Mouse (Mus musculus): ENCODE data around the gene Gpr176.

Gene Gpr176

DNA sequence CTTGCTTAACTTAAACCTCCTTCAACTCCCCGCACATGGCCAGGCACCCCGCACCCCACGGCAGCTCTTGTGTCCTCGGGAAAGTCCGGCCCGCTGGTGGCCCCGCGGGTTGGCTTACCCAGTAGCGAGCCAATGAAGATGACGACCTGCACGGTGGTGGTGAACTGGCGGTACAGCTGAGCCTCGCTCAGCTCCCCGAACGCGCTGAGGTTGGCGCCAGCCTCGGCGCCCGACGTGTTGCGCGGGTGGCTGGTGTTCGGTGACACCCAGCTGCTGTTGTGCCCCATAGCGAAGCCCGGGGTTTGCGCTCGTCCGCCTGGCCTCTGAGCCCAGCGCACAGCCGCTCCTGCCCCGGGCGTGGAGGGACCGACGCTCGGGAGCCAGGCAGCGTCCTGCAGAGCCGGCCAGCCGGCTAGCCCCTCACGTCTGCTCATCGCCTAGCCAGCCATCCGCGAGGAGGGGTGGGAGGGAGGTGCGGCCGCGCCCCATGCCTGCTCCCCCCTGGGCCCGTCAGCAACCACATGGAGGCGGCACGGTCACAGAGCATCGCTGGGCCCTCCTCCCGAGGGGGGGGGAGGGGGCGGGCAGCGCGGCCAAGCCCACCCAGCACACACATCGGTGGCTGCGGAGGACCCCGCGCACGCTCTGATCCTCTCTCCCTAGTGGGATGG, at the start of gene Gpr176:
TSS of gene Gpr176 (minus strand) at position 519 of the 671 bp plus-strand sequence.
- no peak for DNase-seq (ENCODE audit: low read depth in 1 of 2, low spot score in 2 of 2)

- DNase-seq (ENCODE audit: low read depth in 1 of 2, low spot score in 2 of 2) = no peak
Observed at GRCm38 (mm10) chr2:118422385-118422784, 49.2 kb upstream of the Gpr176 start.

DNA sequence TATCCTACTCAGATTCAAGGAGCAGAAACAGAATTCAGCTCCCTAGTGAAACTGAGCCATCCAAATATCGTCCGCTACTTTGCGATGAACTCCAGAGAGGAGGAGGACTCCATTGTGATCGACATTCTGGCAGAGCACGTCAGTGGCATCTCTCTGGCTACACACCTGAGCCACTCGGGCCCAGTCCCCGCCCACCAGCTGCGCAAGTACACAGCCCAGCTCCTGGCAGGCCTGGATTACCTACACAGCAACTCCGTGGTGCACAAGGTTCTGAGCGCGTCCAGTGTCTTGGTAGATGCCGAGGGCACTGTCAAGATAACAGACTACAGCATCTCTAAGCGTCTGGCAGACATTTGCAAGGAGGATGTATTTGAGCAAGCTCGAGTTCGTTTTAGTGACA, 48.7 kb upstream of the Gpr176 start:
- DNase-seq (ENCODE audit: low read depth in 1 of 2, low spot score in 2 of 2) = no peak

DNA sequence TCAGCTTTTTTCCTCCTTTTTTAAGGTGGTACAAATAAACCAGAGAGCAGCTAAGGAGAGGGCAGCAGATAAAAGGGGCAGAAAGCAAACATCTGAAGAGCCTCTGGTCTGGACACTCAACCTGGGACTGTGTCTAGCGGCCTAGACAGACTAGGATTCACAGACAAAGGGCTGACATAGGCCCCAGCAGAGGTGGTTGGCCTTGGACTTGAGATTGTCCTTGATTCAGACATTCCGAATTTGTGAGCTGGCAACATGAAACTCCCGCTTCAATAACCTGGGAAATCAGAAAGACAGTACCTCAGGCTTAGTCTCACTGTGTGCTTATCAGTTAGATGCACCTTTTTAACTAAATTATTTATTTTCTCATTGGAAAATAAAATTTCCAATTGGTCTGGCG, 44.9 kb upstream of the Gpr176 start:
- no peak for DNase-seq (ENCODE audit: low read depth in 1 of 2, low spot score in 2 of 2)

DNA sequence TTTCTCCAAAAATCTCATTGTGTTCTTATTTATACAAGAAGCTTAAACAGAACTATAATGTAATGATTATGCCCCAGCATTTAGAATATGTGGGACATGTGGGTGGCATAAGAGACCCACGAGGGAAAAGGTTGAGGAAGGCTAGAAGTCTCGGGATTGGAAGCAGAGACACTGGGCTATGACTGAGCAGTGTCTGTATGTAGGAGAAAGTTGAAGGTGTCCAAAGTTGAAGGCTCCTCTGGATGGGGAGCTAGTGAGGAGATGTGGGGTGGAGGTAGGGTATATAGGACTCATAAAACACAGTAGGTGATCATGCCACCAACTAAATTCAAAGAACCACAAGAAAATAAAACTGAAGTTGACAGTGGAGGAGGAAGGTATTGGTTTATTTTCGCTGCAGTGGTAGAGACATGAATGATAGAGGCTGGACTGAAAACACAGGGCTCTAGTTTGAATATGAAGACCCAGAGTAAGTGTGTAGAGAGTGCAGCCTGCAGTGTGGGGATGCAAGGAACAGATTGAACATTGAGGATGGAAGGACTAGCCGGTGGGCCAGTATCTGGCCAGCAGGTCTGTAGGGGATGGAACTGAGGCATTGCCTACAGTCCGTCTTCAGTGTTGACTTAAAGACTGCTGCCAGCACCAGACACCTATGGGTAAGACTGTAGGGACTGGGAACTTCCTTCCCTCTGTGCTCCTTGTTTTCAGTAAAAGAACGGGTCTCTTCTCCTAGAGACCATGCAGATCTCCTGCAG, 42.6 kb upstream of the Gpr176 start:
- no peak for DNase-seq (ENCODE audit: low read depth in 1 of 2, low spot score in 2 of 2)

GRCm38 (mm10) chr2:118412821-118413220, 39.6 kb upstream of the Gpr176 start:
- no peak for DNase-seq (ENCODE audit: low read depth in 1 of 2, low spot score in 2 of 2)

GRCm38 (mm10) chr2:118408336-118408895, 35.2 kb upstream of the Gpr176 start:
- DNase-seq (ENCODE audit: low read depth in 1 of 2, low spot score in 2 of 2) = no peak

DNA sequence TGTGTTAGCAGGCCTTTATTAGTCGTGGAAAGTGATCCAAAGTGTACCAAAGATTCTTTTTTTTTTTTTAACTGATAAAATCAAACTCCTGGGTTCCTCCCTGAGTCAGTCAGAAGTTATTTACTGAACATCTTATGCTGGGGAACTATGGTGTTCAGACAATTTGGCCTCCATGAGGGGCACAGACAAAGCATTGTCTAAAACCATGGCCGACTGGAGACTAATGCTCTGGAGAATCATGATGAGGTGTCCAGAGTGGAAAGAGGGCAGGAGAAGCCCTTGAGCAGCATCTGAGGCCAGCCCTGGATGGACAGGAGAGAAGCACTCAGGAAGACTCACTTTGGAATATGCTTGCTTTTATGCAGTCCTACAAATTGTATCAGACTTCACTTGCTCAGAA, 33.6 kb upstream of the Gpr176 start:
- no peak for DNase-seq (ENCODE audit: low read depth in 1 of 2, low spot score in 2 of 2)

GRCm38 (mm10) chr2:118405568-118405967, 32.3 kb upstream of the Gpr176 start:
- DNase-seq (ENCODE audit: low read depth in 1 of 2, low spot score in 2 of 2) = no peak

DNA sequence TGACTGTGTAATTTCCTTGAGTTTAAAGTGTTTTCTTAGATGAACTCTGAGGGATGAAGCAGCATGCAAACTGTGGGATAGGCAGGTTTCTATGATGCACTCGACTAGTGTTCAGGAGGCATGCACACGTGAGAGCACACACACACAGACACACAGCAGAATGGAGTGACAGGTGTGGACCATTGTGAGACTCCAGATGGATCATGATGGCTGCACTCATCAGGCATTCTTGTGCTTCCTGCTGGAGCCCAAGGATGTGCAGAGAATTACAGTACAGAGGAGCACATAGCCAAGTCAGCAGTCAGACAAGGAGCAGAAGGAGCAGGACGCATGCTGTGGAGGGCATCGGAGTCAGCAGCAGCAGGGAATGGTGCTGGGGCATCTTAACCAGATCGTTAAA, 31.1 kb upstream of the Gpr176 start:
- DNase-seq (ENCODE audit: low read depth in 1 of 2, low spot score in 2 of 2) = no peak

DNA sequence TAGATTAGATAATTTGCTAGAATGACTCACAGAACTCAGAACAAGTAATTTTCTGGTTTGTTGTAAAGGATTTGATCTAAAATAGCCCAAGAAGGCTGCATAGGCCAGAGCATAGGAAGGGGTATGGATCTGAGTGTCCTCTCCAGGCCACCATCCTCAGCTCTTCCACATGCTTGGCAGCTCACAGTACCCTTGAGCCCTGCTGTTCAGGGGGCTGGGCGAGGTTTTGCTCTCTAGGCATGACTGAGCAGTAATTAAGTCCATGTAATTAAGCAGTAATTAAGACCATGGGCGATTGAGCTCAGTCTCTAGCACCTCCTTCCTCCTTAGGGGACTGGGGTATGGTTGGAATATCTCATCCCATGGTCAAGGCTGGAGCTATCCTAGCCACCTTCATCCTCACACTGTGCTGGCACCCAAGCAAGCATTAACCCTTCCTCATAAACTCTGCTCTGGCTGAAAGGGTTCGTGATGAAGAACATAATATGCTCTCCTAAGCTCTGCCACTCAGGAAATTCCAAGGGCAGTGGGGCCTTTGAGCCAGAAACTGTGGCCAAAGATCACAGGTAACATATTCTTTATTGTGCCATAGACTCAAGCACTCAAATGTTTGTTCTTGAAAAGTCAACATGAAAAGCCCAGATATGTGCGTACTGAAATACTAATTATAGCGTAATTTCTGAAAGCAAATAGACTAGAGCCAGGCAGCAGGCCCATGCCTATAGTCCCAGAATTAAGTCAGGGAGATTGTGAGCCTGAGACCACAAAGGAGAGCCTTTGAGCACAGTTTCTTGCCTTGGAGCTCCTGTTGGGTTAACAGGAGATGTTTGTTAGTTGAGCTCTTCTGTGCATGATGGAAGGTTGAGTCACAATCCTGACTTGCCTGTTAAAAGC, 28.9 kb upstream of the Gpr176 start:
- no peak for DNase-seq (ENCODE audit: low read depth in 1 of 2, low spot score in 2 of 2)

DNA sequence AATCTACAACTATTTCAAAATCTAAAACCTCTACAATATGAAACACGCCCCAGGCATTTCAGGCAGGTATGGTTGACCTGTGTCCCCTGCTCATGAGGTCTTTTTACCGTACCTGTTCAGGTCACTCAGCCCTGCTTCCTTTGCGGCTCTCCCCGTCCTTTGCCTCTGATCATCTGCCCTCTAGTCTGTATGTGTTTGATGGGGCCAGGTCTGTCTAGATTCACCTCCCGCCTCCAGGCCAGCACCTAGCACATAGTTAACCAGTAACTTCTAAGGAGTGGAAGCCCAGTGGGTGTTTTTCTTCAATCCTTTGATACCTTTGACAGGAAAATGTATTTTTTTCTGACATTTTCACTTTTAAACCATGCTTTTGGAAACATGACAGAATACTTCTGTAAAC, 26.5 kb upstream of the Gpr176 start:
- DNase-seq (ENCODE audit: low read depth in 1 of 2, low spot score in 2 of 2) = no peak

- DNase-seq (ENCODE audit: low read depth in 1 of 2, low spot score in 2 of 2) = no peak
Observed at GRCm38 (mm10) chr2:118391201-118391600, 18.0 kb upstream of the Gpr176 start.

- no peak for DNase-seq (ENCODE audit: low read depth in 1 of 2, low spot score in 2 of 2)
Observed at GRCm38 (mm10) chr2:118390072-118390471, 16.9 kb upstream of the Gpr176 start.

DNA sequence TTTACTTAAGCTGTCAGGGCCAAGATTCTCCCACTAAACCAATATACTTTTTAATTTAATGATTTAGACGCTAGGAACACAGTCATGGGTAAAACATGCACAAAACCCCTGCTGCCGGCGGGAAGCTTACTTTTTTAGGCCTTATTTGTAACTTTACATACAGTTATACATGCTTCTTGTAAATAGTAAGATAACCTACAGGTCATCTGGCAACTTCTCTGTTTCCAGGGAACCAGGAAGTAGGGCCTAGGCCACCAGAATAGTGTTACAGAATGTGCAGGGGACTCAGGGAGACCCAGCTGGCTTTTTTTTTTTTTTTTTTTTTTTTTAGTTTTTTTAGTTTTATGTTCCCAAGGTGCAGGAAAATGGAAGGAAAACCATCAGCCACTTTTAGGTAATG, 16.4 kb upstream of the Gpr176 start:
- no peak for DNase-seq (ENCODE audit: low read depth in 1 of 2, low spot score in 2 of 2)

- peak; percentile 94 to 97 for DNase-seq (ENCODE audit: low read depth in 1 of 2, low spot score in 2 of 2)
Observed at GRCm38 (mm10) chr2:118388341-118389335, 15.4 kb upstream of the Gpr176 start, which contains the start of gene Eif2ak4. Eif2ak4 (plus strand) TSS chr2:118388618.

GRCm38 (mm10) chr2:118383387-118383786, 10.2 kb upstream of the Gpr176 start:
- no peak for DNase-seq (ENCODE audit: low read depth in 1 of 2, low spot score in 2 of 2)

DNA sequence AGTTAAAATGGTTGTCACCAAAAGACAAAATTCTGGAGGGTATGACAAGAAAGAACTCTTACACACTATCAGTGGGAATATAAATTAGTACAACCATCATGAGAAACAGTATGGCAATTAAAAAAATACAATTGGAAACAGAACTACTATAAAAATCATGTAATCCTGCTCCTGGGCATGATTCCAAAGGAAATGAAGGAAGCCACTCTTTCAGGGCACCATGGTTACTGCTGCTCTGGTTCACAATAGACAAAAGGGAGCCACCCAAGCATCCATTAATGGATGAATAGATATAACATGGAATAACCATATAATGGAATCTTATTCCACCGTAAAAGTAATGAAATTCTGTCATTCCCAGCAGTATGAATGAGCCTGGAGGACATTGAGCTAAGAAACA, 6.5 kb upstream of the Gpr176 start:
- DNase-seq (ENCODE audit: low read depth in 1 of 2, low spot score in 2 of 2) = no peak

DNA sequence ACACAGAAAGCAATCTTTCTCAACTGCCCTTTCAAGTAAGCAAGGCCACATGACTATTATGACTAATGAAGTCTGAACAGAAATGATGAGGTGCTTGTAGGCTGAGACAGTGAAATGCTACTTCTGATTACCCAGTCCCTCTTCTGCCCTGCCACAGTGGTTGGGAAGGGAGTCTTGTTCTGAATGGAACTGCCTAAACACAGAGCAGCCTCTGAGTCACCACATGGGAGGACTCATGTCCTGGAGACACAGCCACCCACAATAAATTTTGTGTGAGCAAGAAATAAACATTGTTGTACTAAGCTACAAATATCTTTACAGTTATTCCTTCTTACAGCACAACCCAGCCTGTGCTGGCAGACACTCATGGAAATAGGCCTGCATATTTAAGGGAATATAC, 2.7 kb upstream of the Gpr176 start:
- DNase-seq (ENCODE audit: low read depth in 1 of 2, low spot score in 2 of 2) = no peak

DNA sequence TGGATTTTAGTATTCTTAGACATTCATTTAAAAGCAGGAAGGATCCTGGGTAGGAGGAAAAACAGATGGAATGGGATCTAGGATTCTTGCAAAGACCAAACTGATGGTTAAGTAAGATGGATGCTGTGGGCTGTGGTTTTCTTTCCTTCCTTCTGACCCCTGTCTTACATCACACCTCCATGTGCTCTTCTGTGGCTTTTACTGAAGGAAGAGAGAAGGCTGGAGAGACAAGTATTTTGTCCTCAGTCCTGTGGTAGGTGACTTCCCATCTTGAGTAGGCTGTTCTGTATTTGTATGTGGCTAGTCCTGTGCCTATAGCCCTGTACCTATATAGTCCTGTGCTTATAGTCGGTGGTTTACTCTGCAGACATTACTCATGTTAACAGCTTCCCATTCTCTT, 2.3 kb upstream of the Gpr176 start:
- no peak for DNase-seq (ENCODE audit: low read depth in 1 of 2, low spot score in 2 of 2)
